Mouse (Mus musculus) heart, embryonic 16.5 days (tissue): ENCODE measurements around the gene Helt. TPM values are rescaled to one million over a fixed set of nuclear protein-coding genes. Genes with fewer than 3 reads are reported as not detected.

ENCODE experiments used
- ATAC-seq: fragments of 200-750 bp; cut with Nextera tagmentation; replicated peaks from 2 replicates; pipeline ENCODE4 v1.8.0; 2017; ENCODE audit warnings: moderate number of reproducible peaks; ENCODE audit not compliant: insufficient read depth, low FRiP score; ENCODE audit errors: extremely low read depth
- H3K27ac ChIP-seq: fragments of 300-500 bp; sonication (generic); 2 replicates; pipeline ENCODE4 v1.5.1; 2014; ENCODE audit warnings: mild to moderate bottlenecking, low read length, control low read depth, moderate library complexity
- H3K27me3 ChIP-seq: fragments of 300-500 bp; sonication (generic); 2 replicates; pipeline ENCODE4 v1.6.1; 2014; ENCODE audit warnings: low read length, mixed read lengths; ENCODE audit not compliant: control insufficient read depth, insufficient read depth
- H3K36me3 ChIP-seq: fragments of 300-500 bp; sonication (generic); 2 replicates; pipeline ENCODE4 v1.6.1; 2014; ENCODE audit not compliant: control insufficient read depth, insufficient read depth
- H3K4me1 ChIP-seq: fragments of 300-500 bp; sonication (generic); 2 replicates; pipeline ENCODE4 v1.6.1; 2014; ENCODE audit warnings: low read length, mixed read lengths; ENCODE audit not compliant: control insufficient read depth, insufficient read depth
- H3K4me2 ChIP-seq: fragments of 300-500 bp; sonication (generic); 2 replicates; pipeline ENCODE4 v1.6.1; 2014; ENCODE audit warnings: low read depth, mild to moderate bottlenecking, control low read depth, low read length
- H3K4me3 ChIP-seq: fragments of 300-500 bp; sonication (generic); 2 replicates; pipeline ENCODE4 v1.5.1; 2014; ENCODE audit warnings: mild to moderate bottlenecking, control low read depth, low read length
- H3K9ac ChIP-seq: fragments of 300-500 bp; sonication (generic); 2 replicates; pipeline ENCODE4 v1.6.1; 2014; ENCODE audit warnings: low read length, control low read depth
- H3K9me3 ChIP-seq: fragments of 300-500 bp; sonication (generic); replicated peaks from 2 replicates; pipeline ENCODE4 v1.6.1; 2016; ENCODE audit warnings: low read length; ENCODE audit not compliant: control insufficient read depth
- WGBS: fragments of 180-500 bp; shearing (Covaris S2); extraction: QIAGEN DNeasy Blood & Tissue Kit; methylation state at CpG from one replicate; pipeline ENCODE4 v1.1.7; 2014; 5-methylcytosine and 5-hydroxymethylcytosine counted together
- polyA plus RNA-seq: library from polyadenylated mRNA; unstranded; fragments of >200 nt; fragmentation: Nextera tagmentation; extraction: Ambion mirVana; gene quantifications from 2 replicates; pipeline ENCODE4 v1.2.1, GENCODE M21; 2015

Gene Helt
- polyA plus RNA-seq, 1 experiment from 2014 or later: not detected

DNA sequence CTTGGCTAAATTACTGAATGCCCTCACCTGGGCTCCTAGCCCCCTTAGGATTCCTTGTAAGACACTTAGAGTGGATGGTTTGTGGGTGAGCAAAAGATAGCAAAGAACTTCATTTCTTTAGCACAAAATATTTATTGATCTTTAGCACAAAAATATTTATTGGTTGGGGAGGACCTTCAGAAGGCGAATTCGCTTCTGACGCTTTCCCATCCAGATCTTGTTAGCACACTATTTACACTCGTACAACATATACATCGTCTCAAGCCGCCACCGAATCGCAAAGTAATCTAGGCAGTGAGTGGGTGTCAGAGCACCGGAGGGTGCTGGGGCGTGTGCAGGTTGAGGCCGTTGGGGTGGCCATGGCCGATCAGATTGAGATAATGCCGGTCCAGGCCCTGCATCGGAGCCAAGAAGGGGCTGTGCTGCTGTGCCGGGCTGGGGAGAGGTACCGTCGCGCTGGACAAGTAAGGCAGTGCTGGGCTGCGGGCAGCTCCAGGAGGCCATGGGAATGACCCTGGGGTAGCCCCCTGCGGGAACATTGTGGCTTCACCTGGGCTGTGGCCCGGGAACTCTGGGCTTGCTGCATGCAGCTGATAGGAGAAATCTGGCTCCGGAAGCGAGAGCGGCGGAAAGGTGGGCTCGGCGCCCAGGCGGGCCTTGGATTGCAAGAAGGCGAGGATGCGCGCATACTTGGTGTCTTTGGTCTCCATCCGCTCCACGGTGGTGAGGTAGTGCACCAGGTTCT, 2.4 kb downstream of the Helt start:
- 2% methylated on average over 33 of the region's 33 CpGs for WGBS
- H3K9ac ChIP-seq: no peak overlapping the region
- peaks cover 3% of the 10 kb centered on the region; the same call in 1 of the 2 replicates for H3K9me3 ChIP-seq
- H3K36me3 ChIP-seq: no peaks in the 10 kb centered on the region
- no peak for ATAC-seq
- H3K27ac ChIP-seq: no peak overlapping the region
- H3K27me3 ChIP-seq: peaks cover 80% of the 10 kb centered on the region
- H3K4me2 ChIP-seq: peak overlapping the region; percentile 15; the same call in 1 of the 2 replicates
- peaks cover 2% of the 10 kb centered on the region; the same call in 1 of the 2 replicates for H3K4me1 ChIP-seq
- H3K4me3 ChIP-seq: peak overlapping the region; percentile 2; the same call in 1 of the 2 replicates

DNA sequence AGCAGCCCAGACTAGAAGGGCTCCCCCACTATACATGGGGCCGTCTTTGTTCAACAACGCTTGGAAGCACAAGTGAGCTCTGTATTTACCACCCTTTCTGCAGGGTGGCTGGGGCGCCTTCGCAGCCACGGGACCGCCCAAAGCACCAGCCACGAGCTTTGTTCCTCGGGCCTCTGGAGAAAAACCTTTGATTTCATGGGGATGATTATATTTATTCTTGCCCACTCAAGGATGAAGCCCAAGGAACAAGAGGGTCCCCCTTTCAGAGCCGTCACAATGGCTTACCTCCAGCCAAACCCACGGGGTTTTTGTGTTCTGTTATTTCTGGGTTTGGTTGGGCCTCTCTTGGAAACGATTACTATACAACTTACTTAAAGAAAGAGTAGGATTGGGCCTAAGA, 5.2 kb downstream of the Helt start:
- no peak for ATAC-seq
- no peak overlapping the region for H3K4me2 ChIP-seq
- H3K4me1 ChIP-seq: peaks cover 7% of the 10 kb centered on the region
- WGBS: 52% methylated on average over 11 of the region's 11 CpGs
- no peaks in the 10 kb centered on the region for H3K36me3 ChIP-seq
- H3K9me3 ChIP-seq: peaks cover 3% of the 10 kb centered on the region; the same call in 1 of the 2 replicates
- H3K27ac ChIP-seq: no peak overlapping the region
- peaks cover 51% of the 10 kb centered on the region for H3K27me3 ChIP-seq
- H3K9ac ChIP-seq: no peak overlapping the region
- H3K4me3 ChIP-seq: no peak overlapping the region

DNA sequence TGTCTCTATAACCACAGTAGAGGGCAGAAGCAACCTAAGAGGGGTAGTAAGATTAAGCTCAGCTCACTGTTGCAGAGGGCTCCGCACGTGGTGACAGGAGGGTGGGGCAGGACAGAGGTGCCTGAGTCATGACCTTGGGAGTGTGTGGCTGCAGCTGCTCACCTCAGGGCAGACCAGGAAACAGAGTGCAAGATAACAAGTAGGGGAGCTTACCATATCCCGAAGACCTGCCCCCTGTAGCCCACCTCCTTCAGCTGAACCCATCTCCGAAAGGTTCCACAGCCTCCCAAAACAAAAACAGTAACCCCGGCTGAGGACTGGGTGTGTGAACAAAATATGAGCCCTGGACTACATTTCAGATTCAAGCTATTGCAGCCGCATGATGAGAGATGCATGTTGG, 6.5 kb downstream of the Helt start:
- no peak overlapping the region for H3K4me3 ChIP-seq
- peaks cover 39% of the 10 kb centered on the region for H3K27me3 ChIP-seq
- H3K27ac ChIP-seq: no peak overlapping the region
- H3K4me1 ChIP-seq: peaks cover 4% of the 10 kb centered on the region; the same call in 1 of the 2 replicates
- WGBS: 88% methylated on average over 6 of the region's 6 CpGs
- no peak for ATAC-seq
- H3K4me2 ChIP-seq: no peak overlapping the region
- no peaks in the 10 kb centered on the region for H3K36me3 ChIP-seq
- peaks cover 3% of the 10 kb centered on the region; the same call in 1 of the 2 replicates for H3K9me3 ChIP-seq
- H3K9ac ChIP-seq: no peak overlapping the region

DNA sequence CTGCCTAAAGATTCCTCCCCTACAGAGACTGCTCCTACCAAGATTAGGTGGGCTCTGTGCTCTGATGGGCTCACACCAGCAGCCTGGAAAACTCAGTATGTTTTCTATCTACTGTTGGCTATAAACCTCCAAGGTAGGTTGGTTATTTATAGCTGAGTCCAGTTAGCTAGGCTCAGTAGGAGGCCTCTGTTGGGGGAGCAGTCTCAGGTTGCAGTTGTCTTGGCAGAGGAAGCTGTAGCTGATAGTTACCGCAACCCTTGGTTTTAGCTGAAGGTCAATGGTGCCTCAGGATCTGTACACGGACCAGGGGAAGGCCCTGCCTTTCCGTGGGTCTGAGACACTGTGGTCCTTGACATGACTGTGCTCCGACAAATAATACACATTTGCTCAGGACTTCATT, 8.5 kb downstream of the Helt start:
- H3K27ac ChIP-seq: peak overlapping the region; percentile 66
- peaks cover 4% of the 10 kb centered on the region; the same call in 1 of the 2 replicates for H3K4me1 ChIP-seq
- peaks cover 18% of the 10 kb centered on the region for H3K27me3 ChIP-seq
- no peak overlapping the region for H3K4me3 ChIP-seq
- 48% methylated on average over 4 of the region's 4 CpGs for WGBS
- no peak overlapping the region; the same call in 1 of the 2 replicates for H3K4me2 ChIP-seq
- no peak overlapping the region for H3K9ac ChIP-seq
- ATAC-seq: no peak; the same call in 1 of the 2 replicates
- no peaks in the 10 kb centered on the region for H3K36me3 ChIP-seq
- H3K9me3 ChIP-seq: peaks cover 3% of the 10 kb centered on the region; the same call in 1 of the 2 replicates

DNA sequence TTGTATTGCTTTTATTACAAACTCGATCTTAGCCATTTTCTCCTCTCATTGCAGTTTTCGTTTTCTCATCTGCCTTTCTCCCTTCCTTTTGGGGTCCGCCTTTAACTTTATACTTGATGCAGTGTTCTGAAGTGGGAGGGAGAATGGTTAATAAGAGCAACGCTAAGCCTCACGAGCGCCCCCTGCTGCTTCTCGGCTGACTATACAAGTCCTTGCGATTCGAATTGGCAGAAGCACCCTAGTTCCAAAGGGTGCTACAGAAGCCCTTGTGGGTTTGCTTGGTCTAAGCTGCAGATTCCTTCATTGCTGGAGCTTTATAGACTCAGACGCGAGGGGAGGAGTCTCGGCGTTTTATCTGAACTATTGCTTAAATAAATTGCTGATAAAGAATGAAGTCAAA, 12.9 kb downstream of the Helt start:
- no peak overlapping the region for H3K4me3 ChIP-seq
- H3K9me3 ChIP-seq: no peaks in the 10 kb centered on the region
- ATAC-seq: no peak
- WGBS: 14% methylated on average over 13 of the region's 13 CpGs
- no peaks in the 10 kb centered on the region for H3K36me3 ChIP-seq
- no peak overlapping the region for H3K4me2 ChIP-seq
- peaks cover 4% of the 10 kb centered on the region; the same call in 1 of the 2 replicates for H3K4me1 ChIP-seq
- no peak overlapping the region for H3K9ac ChIP-seq
- H3K27me3 ChIP-seq: no peaks in the 10 kb centered on the region
- H3K27ac ChIP-seq: no peak overlapping the region

DNA sequence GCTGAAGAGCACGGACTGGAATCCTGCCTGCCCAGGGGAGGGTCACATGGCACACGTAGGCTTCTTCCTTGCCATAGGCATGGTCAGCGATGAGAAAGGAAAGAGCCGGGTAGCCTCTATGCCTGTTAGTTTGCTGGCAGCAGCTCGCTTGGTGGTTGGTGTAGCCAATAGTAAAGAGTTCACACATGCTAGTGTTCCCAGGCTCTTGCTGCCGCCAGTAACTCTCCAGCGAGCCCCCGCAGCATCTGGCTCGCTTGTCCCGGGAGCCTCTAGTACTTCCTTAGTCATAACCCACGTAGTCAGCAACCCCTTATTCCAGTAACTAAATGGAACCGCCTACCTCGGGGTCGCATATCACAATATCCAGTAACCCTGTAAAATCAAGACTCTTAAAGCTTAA, 17.5 kb downstream of the Helt start:
- H3K4me2 ChIP-seq: no peak overlapping the region
- H3K9me3 ChIP-seq: no peaks in the 10 kb centered on the region
- WGBS: 79% methylated on average over 14 of the region's 14 CpGs
- no peak overlapping the region for H3K27ac ChIP-seq
- H3K4me3 ChIP-seq: no peak overlapping the region
- no peaks in the 10 kb centered on the region for H3K4me1 ChIP-seq
- no peaks in the 10 kb centered on the region for H3K27me3 ChIP-seq
- no peak for ATAC-seq
- H3K36me3 ChIP-seq: no peaks in the 10 kb centered on the region
- H3K9ac ChIP-seq: no peak overlapping the region

DNA sequence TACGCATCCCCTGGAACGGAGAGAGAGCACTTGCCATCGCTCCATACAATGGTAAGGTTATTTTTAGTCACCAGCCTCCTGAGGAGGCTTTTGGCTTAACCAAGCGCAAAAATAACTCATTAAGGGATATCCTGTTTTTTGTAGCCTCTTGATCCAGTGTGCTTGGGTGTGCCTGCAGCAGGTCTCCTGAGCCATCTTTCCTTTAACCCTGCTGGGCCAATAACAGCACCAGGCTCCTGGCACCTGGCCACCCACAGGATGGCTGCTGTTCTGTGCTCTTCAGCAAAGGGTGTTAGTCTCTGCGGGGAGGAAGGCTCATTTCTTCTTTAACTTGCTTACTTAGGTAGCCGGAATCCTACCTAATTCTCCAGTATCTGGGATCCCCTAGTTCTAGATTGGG, 23.7 kb downstream of the Helt start:
- no peaks in the 10 kb centered on the region for H3K27me3 ChIP-seq
- no peak overlapping the region for H3K4me3 ChIP-seq
- H3K4me1 ChIP-seq: peaks cover 8% of the 10 kb centered on the region
- WGBS: 37% methylated on average over 6 of the region's 6 CpGs
- no peak for ATAC-seq
- no peaks in the 10 kb centered on the region for H3K9me3 ChIP-seq
- no peak overlapping the region for H3K9ac ChIP-seq
- H3K36me3 ChIP-seq: no peaks in the 10 kb centered on the region
- H3K27ac ChIP-seq: no peak overlapping the region
- peak overlapping the region; percentile 13; the same call in 1 of the 2 replicates for H3K4me2 ChIP-seq

DNA sequence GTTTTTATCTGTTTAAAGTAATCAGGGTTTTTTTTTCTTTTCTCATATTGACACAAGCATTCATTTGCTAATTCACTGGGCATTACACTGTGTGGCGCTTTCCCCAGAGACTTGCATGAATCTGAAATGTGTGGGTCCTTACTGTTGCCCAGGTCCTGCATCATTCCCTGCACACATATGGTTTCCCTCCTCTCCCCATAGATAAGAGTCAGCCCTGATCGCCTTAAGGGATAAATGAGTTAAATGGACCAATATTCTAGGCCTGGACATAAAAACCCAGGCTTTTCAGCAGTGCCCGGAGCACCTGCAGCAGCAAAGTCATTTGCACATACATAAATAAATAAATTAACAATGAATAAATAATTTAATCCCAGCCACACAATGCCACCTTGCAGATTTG, 24.3 kb downstream of the Helt start:
- H3K4me1 ChIP-seq: peaks cover 8% of the 10 kb centered on the region
- no peaks in the 10 kb centered on the region for H3K36me3 ChIP-seq
- H3K27me3 ChIP-seq: no peaks in the 10 kb centered on the region
- H3K4me2 ChIP-seq: no peak overlapping the region
- 80% methylated on average over 3 of the region's 3 CpGs for WGBS
- H3K9me3 ChIP-seq: no peaks in the 10 kb centered on the region
- no peak overlapping the region for H3K27ac ChIP-seq
- no peak for ATAC-seq
- no peak overlapping the region for H3K4me3 ChIP-seq
- H3K9ac ChIP-seq: no peak overlapping the region

DNA sequence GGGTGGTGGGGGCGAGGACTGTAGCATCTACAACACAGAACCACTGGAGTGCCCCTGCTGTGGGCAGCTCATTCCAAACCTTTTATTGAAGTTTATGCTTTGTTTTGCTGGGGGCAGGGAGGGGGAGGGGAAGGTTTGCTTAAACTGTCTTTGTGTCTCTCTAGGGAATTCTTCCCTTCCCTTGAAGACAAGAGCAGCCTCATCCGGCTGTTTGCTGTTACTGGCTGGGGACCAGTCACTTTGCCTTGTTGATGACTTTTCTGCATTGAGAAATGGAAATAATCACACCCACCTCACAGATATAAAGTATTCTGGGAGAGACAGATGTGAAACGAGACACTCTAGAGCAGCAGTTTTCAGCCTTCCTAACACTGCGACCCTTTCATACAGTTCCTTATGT, 27.7 kb downstream of the Helt start:
- H3K4me1 ChIP-seq: peaks cover 8% of the 10 kb centered on the region
- 60% methylated on average over 4 of the region's 4 CpGs for WGBS
- no peak for ATAC-seq
- H3K9ac ChIP-seq: no peak overlapping the region
- H3K4me3 ChIP-seq: no peak overlapping the region
- no peaks in the 10 kb centered on the region for H3K9me3 ChIP-seq
- H3K36me3 ChIP-seq: no peaks in the 10 kb centered on the region
- no peak overlapping the region for H3K27ac ChIP-seq
- H3K27me3 ChIP-seq: no peaks in the 10 kb centered on the region
- H3K4me2 ChIP-seq: no peak overlapping the region
